In genomic region chr3:9465731-9466130, GRCm38 (mm10) we compare ENCODE assay signal across 9 mouse cellular contexts.
DNase-seq lines count a peak whose midpoint lies in the region; ATAC-seq lines count a peak whose summit lies in the region.
"Had no signal": no experiment of that assay in that cellular context is flagged by ENCODE, and none has a peak within 500 bp of the region (broad histone marks: within the 10 kb centered on the region; RNA-seq: fewer than 3 reads in every experiment).

No protein-coding gene starts in this region.

- peak; percentile 6 for DNase-seq in naive thymus-derived CD4-positive, alpha-beta T cell, adult 2 months (ENCODE audit: low read depth)
- DNase-seq in frontal cortex, adult 2 months (ENCODE audit: extremely low spot score in 1 of 2, low spot score in 1 of 2): no peak
- no peak for DNase-seq in embryo, embryonic 10.5 days (ENCODE audit: low spot score)
- DNase-seq in lung, postnatal 10 days: no peak
- no peak for DNase-seq in spleen, adult 12 weeks (ENCODE audit: low spot score)
- DNase-seq: cerebellum, adult 9-11 months had no signal

- ATAC-seq in CD4-positive, CD25-positive, alpha-beta regulatory T cell, adult 4 months: peak; percentile 5
- ATAC-seq in common myeloid progenitor, adult 5-6 weeks (replicated peaks; ENCODE audit: low read depth, poor library complexity, severe bottlenecking): peak; percentile 76
- peak; percentile 18 for ATAC-seq in inflammation-experienced regulatory T-cells, adult 6 months

Comparison
In these comparisons a context has a peak if more than half of its experiments do, and no peak if none do; other contexts are left out.
1. ATAC-seq: peak in every context shown above with its lines; median percentile 76 in common myeloid progenitor, adult 5-6 weeks; 18 in inflammation-experienced regulatory T-cells, adult 6 months; 5 in CD4-positive, CD25-positive, alpha-beta regulatory T cell, adult 4 months.